Mouse (Mus musculus): ENCODE measurements at regions not wholly inside any gene's neighbourhood (a gene's known extent, or its start where the extent isn't known, plus 50 kb on each side); places are given as distances from the start of the nearest gene placed in this dataset.

DNA sequence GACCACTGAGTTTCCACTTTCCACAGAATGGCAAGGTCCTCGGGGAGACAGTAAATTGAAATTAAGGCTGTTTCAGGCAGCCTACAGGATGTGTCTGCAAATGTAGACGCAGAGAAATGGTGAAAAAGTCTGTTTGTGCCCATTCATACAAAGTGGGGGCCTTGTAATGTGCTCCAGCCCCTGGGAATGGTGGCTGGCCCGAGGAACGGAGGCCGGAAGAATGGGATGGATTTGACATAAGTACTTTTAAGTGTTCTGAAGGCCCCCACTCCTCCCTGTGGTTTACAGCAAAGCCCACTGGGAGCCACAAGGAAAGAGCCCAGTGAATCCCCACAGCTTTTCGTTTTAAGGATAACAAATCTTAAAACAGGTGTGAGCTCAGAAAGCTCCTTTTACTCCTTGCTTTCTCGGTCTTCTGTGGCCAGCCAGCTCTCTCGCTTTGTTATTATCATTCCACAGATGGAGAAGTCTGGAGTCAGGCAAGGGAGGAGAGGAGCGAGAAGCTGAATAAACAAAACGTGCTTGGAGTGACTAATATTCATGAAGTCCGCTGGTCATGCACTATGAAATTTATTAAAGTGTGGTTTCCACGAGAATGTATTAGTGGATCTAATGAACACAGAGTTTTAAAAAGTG lies 337.7 kb downstream of the Hlx start:
- Histone ChIP-seq H3K27ac (ENCODE audit: low read depth, low read length) (no peak overlapping the region), H3K36me3 (ENCODE audit: control insufficient read depth, insufficient read depth, low read length) (no peaks in the 10 kb centered on the region), H3K9ac (ENCODE audit: low read depth, low read length) (no peak overlapping the region), H3K27me3 (ENCODE audit: control insufficient read depth, insufficient read depth, low read length) (no peaks in the 10 kb centered on the region), H3K4me2 (replicated peaks; ENCODE audit: low read depth, low read length) (no peak overlapping the region), H3K4me1 (ENCODE audit: control insufficient read depth, insufficient read depth, low read length) (no peaks in the 10 kb centered on the region), H3K4me3 (ENCODE audit: low read length) (no peak overlapping the region), H3K9me3 (ENCODE audit: control insufficient read depth, low read length) (no peaks in the 10 kb centered on the region)
- no peak for ATAC-seq (ENCODE audit: low FRiP score, low TSS enrichment)
- 59% methylated on average over 12 of the region's 12 CpGs for WGBS

DNA sequence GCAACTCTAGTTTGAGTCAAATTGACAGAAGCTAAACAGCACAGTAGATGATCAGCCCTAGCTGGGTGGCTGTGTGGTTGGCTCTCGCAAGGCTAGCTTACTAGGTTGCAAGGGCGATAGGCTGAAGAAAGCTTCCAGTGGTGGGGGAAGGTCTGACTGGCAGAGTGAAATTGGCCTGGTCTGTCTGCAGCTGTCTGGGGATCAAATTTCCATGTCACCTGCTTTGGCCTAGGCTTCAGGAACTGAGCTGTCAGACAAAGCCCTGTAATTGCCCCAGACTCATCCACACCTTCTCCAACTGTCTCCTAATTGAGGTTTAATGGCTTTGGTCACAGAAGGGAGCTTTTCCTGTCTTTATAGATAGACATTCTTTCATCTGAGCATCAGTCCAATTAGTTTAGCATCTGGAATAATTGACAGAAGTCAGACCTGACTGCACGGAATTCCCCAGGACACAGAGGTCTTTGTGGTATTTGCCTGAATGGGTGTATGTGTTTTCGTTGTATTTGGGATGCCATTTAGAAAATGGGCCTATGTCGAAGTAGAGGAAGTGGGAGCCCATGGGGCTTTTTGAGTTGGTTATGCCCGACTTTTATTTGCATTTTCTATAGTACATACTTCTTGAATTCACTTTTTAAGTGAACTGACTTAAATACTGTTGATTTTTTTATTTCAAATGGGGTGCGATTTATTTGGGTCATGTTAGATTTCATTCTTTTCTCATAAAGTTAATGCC lies 348.2 kb downstream of the Hlx start:
- no peaks in the 10 kb centered on the region for H3K27me3 ChIP-seq (ENCODE audit: control insufficient read depth, insufficient read depth, low read length)
- ATAC-seq (ENCODE audit: low FRiP score, low TSS enrichment) = no peak
- H3K4me1 ChIP-seq (ENCODE audit: control insufficient read depth, insufficient read depth, low read length) = no peaks in the 10 kb centered on the region
- no peak overlapping the region for H3K4me3 ChIP-seq (ENCODE audit: low read length)
- H3K27ac ChIP-seq (ENCODE audit: low read depth, low read length) = no peak overlapping the region
- H3K9ac ChIP-seq (ENCODE audit: low read depth, low read length) = no peak overlapping the region
- no peaks in the 10 kb centered on the region for H3K36me3 ChIP-seq (ENCODE audit: control insufficient read depth, insufficient read depth, low read length)
- H3K4me2 ChIP-seq (replicated peaks; ENCODE audit: low read depth, low read length) = no peak overlapping the region
- 53% methylated on average over 7 of the region's 7 CpGs for WGBS
- no peaks in the 10 kb centered on the region for H3K9me3 ChIP-seq (ENCODE audit: control insufficient read depth, low read length)

DNA sequence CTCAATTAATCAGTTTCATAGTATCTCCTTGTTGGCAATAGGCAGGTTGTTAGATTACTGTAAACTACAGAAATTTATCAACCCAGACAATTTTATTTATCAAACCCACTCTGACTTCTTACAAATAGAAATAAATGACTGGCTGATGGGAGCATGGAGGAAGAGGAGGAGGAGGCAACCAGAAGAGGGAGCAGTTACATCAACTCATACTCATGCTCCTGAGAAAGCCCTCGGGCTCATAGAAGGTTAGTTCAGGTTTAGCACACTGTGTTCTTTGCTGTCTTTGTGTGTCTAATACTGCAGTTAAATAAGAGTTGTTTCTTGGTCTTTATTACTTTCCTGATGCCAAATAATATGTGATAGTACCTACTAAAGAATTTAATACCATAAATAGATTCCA lies 344.6 kb upstream of the 1700056E22Rik start:
- no peak overlapping the region for H3K4me2 ChIP-seq (replicated peaks; ENCODE audit: low read depth, low read length)
- no peaks in the 10 kb centered on the region for H3K36me3 ChIP-seq (ENCODE audit: control insufficient read depth, insufficient read depth, low read length)
- WGBS = 83% methylated on average over 1 of the region's 1 CpGs
- H3K27me3 ChIP-seq (ENCODE audit: control insufficient read depth, insufficient read depth, low read length) = no peaks in the 10 kb centered on the region
- H3K27ac ChIP-seq (ENCODE audit: low read depth, low read length) = no peak overlapping the region
- no peaks in the 10 kb centered on the region for H3K9me3 ChIP-seq (ENCODE audit: control insufficient read depth, low read length)
- H3K4me1 ChIP-seq (ENCODE audit: control insufficient read depth, insufficient read depth, low read length) = no peaks in the 10 kb centered on the region
- H3K4me3 ChIP-seq (ENCODE audit: low read length) = no peak overlapping the region
- no peak for ATAC-seq (ENCODE audit: low FRiP score, low TSS enrichment)
- no peak overlapping the region for H3K9ac ChIP-seq (ENCODE audit: low read depth, low read length)

DNA sequence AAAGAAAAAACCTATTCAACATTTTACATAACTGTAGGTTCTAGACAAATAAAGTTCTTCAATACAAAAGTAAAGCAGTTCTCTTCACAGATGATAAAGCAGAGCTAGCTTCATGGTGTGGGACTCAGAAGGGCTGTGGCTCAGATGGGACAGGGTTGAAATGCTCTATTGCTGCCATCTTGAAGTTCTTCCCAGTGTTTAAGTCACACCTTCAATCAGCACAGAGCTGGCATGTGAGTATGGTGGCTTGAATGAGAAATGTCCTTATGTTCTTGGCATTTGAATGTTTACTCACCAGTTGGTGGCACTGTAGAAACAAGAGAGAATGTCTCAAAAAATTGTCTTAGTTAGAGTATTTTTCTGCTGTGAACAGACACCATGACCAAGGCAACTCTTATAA lies 330.9 kb upstream of the 1700056E22Rik start:
- H3K27ac ChIP-seq (ENCODE audit: low read depth, low read length) = no peak overlapping the region
- no peaks in the 10 kb centered on the region for H3K27me3 ChIP-seq (ENCODE audit: control insufficient read depth, insufficient read depth, low read length)
- no peak overlapping the region for H3K9ac ChIP-seq (ENCODE audit: low read depth, low read length)
- no peak for ATAC-seq (ENCODE audit: low FRiP score, low TSS enrichment)
- H3K4me2 ChIP-seq (replicated peaks; ENCODE audit: low read depth, low read length) = no peak overlapping the region
- 0 out of 2 replicates have a peak, but pooled peaks cover 3% of the 10 kb centered on the region for H3K9me3 ChIP-seq (ENCODE audit: control insufficient read depth, low read length)
- H3K4me3 ChIP-seq (ENCODE audit: low read length) = no peak overlapping the region
- no peaks in the 10 kb centered on the region for H3K4me1 ChIP-seq (ENCODE audit: control insufficient read depth, insufficient read depth, low read length)
- no peaks in the 10 kb centered on the region for H3K36me3 ChIP-seq (ENCODE audit: control insufficient read depth, insufficient read depth, low read length)

DNA sequence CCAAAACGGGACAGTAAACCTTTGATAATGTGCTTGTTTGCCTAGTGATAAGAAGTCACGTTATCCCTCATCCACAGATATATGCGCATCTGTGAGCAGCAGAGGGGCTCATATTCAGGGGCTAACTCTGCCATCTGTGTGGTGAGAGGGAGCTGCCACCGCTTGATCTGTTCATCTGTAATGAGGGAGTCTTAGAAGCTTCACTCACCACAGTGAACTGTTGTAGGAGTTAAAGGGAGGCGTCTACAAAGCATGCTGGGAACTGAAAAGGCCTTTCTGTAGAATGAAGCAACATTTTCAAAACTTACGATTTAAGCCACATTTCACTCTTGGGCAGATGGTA lies 324.1 kb upstream of the 1700056E22Rik start:
- ATAC-seq (ENCODE audit: low FRiP score, low TSS enrichment) = no peak
- H3K9ac ChIP-seq (ENCODE audit: low read depth, low read length) = no peak overlapping the region
- no peaks in the 10 kb centered on the region for H3K4me1 ChIP-seq (ENCODE audit: control insufficient read depth, insufficient read depth, low read length)
- H3K27me3 ChIP-seq (ENCODE audit: control insufficient read depth, insufficient read depth, low read length) = no peaks in the 10 kb centered on the region
- WGBS = 87% methylated on average over 6 of the region's 6 CpGs
- H3K4me2 ChIP-seq (replicated peaks; ENCODE audit: low read depth, low read length) = no peak overlapping the region
- H3K9me3 ChIP-seq (ENCODE audit: control insufficient read depth, low read length) = no peaks in the 10 kb centered on the region
- H3K4me3 ChIP-seq (ENCODE audit: low read length) = no peak overlapping the region
- no peaks in the 10 kb centered on the region for H3K36me3 ChIP-seq (ENCODE audit: control insufficient read depth, insufficient read depth, low read length)
- no peak overlapping the region for H3K27ac ChIP-seq (ENCODE audit: low read depth, low read length)

DNA sequence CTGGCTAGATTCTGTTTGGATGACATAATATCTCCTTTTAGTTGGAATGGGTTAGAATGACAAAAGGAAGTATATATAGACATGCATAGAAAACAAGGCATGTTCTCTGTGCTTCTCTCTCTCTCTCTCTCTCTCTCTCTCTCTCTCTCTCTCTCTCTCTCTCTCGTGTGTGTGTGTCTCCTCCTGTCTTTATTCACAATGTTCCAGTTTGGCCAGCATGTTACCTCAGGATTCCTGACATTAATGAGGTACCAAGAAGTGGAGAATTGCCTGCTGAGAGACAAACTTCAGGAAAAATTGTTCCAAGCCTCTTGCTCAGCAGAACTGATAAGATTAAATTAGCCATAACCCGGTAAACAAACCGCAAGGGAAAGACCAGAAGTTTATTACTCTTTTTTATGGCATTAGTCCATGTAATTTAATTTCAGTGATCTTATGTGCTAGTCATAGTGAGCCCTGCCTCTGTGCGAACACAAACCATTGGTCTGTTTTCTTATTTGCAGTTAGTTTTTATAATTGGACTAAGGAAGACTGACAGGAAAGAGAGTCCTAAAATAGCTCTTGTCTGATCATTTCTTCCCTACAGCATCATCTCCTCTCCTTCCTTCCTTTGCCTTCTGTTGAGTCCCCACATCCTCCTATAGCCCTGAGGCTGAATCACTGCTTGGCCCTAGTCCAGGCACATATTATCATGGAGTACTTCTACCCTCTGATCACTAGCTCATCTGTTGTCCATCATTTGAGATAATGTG lies 323.5 kb upstream of the 1700056E22Rik start:
- Histone ChIP-seq H3K27ac (ENCODE audit: low read depth, low read length) (no peak overlapping the region), H3K4me2 (replicated peaks; ENCODE audit: low read depth, low read length) (no peak overlapping the region), H3K9me3 (ENCODE audit: control insufficient read depth, low read length) (no peaks in the 10 kb centered on the region), H3K4me3 (ENCODE audit: low read length) (no peak overlapping the region), H3K4me1 (ENCODE audit: control insufficient read depth, insufficient read depth, low read length) (no peaks in the 10 kb centered on the region), H3K36me3 (ENCODE audit: control insufficient read depth, insufficient read depth, low read length) (no peaks in the 10 kb centered on the region), H3K9ac (ENCODE audit: low read depth, low read length) (no peak overlapping the region), H3K27me3 (ENCODE audit: control insufficient read depth, insufficient read depth, low read length) (no peaks in the 10 kb centered on the region)
- no peak for ATAC-seq (ENCODE audit: low FRiP score, low TSS enrichment)
- 73% methylated on average over 4 of the region's 4 CpGs for WGBS

DNA sequence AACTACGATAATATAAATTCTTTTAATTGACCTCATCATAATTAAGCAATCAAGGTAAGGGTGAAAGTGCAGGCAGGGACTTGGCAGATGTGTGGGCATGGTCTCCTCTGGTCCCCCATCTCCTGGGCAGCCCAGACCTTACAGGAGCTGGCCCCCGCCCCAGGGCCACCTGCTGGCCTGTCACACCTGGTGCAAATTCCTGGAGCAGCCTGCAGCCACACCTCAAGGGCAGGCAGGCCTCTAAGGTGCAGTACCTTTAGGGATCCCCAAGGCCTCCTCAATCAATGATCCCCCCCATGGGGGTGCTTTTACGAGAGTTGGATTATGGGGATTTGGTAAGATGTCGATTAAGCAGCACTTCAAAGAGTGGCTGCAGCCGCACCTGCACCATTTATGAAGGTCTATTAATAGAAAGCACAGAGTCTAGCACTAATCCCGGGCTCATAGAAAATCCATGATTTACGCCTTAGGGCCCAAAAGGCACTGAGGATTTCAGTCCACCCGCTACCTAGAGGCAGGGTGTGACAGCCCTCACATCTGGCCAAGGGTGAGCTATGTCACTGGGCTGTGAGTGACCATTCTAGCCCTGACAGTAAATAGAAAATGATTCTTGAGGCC lies 319.8 kb upstream of the 1700056E22Rik start:
- no peak for ATAC-seq (ENCODE audit: low FRiP score, low TSS enrichment)
- H3K27ac ChIP-seq (ENCODE audit: low read depth, low read length) = no peak overlapping the region
- H3K4me2 ChIP-seq (replicated peaks; ENCODE audit: low read depth, low read length) = no peak overlapping the region
- no peaks in the 10 kb centered on the region for H3K4me1 ChIP-seq (ENCODE audit: control insufficient read depth, insufficient read depth, low read length)
- no peaks in the 10 kb centered on the region for H3K36me3 ChIP-seq (ENCODE audit: control insufficient read depth, insufficient read depth, low read length)
- H3K9ac ChIP-seq (ENCODE audit: low read depth, low read length) = no peak overlapping the region
- no peak overlapping the region for H3K4me3 ChIP-seq (ENCODE audit: low read length)
- H3K9me3 ChIP-seq (ENCODE audit: control insufficient read depth, low read length) = no peaks in the 10 kb centered on the region
- no peaks in the 10 kb centered on the region for H3K27me3 ChIP-seq (ENCODE audit: control insufficient read depth, insufficient read depth, low read length)
- WGBS = 68% methylated on average over 8 of the region's 8 CpGs

DNA sequence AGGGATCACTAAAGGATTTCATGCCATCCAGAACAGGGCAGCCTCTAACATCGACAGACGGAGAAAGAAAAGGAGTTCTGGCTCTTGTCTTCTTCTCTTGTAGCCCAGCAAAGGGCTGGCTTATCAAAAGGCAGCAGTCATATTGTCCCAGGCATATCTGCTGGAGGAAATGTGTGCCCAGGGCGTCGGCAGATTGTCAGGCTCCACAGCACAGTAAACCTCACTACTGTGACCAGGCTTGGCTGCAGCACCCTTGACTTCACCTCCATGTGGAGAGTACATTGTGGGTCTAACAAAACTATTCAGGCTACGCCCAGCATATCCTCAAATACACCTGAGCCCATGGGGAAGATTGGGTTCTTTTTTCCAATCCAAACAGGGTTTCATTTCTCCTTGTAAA lies 317.7 kb upstream of the 1700056E22Rik start:
- ATAC-seq (ENCODE audit: low FRiP score, low TSS enrichment) = no peak
- H3K36me3 ChIP-seq (ENCODE audit: control insufficient read depth, insufficient read depth, low read length) = no peaks in the 10 kb centered on the region
- no peak overlapping the region for H3K9ac ChIP-seq (ENCODE audit: low read depth, low read length)
- H3K27me3 ChIP-seq (ENCODE audit: control insufficient read depth, insufficient read depth, low read length) = no peaks in the 10 kb centered on the region
- H3K27ac ChIP-seq (ENCODE audit: low read depth, low read length) = no peak overlapping the region
- H3K4me1 ChIP-seq (ENCODE audit: control insufficient read depth, insufficient read depth, low read length) = no peaks in the 10 kb centered on the region
- no peaks in the 10 kb centered on the region for H3K9me3 ChIP-seq (ENCODE audit: control insufficient read depth, low read length)
- no peak overlapping the region for H3K4me3 ChIP-seq (ENCODE audit: low read length)
- H3K4me2 ChIP-seq (replicated peaks; ENCODE audit: low read depth, low read length) = no peak overlapping the region
- 81% methylated on average over 5 of the region's 5 CpGs for WGBS

DNA sequence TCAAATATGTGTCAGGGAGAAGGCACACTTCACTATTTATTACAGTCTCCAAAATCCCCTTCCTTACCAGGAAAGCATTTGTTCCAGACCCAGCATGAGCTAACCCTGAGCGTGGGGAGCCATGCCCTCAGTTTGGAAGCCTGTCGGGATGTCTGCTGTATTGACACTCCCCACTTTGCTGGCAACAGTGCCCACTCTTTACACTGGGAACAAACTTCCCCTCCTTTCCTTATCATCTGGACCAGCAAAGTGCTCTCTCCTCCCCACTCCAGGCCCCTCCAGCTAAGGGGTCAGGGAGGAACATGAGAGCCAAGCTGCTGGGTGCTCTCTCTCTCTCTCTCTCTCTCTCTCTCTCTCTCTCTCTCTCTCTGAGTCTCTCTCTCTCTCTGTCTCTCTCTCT lies 310.7 kb upstream of the 1700056E22Rik start:
- WGBS = 62% methylated on average over 2 of the region's 2 CpGs
- Histone ChIP-seq H3K27ac (ENCODE audit: low read depth, low read length) (no peak overlapping the region), H3K4me1 (ENCODE audit: control insufficient read depth, insufficient read depth, low read length) (no peaks in the 10 kb centered on the region), H3K9me3 (ENCODE audit: control insufficient read depth, low read length) (no peaks in the 10 kb centered on the region), H3K27me3 (ENCODE audit: control insufficient read depth, insufficient read depth, low read length) (no peaks in the 10 kb centered on the region), H3K36me3 (ENCODE audit: control insufficient read depth, insufficient read depth, low read length) (no peaks in the 10 kb centered on the region), H3K4me2 (replicated peaks; ENCODE audit: low read depth, low read length) (no peak overlapping the region), H3K9ac (ENCODE audit: low read depth, low read length) (no peak overlapping the region), H3K4me3 (ENCODE audit: low read length) (no peak overlapping the region)
- ATAC-seq (ENCODE audit: low FRiP score, low TSS enrichment) = no peak

Measured in kidney, embryonic 14.5 days (tissue).